Mouse (Mus musculus) spleen, embryonic (tissue): Measurements from ENCODE around the gene Clic1.

Source experiments
- CTCF ChIA-PET: fragments of 350-600 bp; sonication (Branson Sonifier 250); formaldehyde crosslinking; loops from one replicate; lab custom pipeline; 2022; lab: Charles Lee

Gene Clic1

DNA sequence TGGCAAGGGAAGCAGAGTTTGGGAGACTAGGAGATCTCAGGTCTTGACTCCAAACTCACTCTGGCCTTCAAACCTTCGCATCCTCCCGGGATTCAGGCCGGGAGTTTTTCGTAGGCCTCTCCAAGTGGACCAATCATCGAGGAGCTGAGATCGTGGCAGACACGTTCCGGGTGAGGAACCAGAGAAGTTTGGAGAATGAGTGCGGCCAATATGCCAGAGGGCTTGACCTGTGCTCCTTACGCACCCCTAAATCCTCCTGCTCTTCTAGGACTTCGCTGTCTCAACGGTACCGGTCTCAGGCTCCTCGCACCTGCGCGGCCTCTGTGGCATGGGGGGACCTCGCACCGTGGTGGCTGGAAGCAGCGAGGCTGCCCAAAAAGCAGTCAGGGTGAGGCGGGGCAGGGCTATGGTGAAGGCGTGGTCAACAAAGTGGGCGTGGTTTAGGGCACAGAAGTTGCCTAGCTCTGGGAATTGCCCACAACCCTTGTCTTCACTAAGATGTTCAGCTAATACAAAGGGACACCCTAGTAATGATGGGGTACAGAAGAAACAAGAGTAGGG lies 11.1 kb downstream of the Clic1 start:
- CTCF ChIA-PET = interaction anchor here (0.6 kb wide), 1 partner anchor 34 kb away, joined by 4 read pairs; no protein-coding TSS in a partner anchor

DNA sequence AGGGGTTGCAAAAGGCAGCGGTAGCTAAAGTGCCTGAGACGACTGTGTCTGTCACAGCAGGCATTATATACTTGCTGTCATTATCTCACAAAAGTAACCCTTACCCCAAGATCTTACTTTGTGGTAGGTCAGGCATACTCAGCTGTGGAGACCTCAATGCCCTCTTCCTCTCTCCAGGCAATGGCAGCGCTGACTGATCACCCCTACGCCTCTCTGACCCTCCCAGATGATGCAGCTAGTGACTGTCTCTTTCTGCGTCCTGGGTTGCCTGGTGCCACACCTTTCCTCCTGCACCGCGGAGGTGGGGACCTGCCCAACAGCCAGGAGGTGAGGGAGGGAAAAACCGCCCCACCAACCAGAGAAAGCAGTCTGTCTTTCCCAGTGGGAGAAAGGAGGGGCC lies 11.5 kb downstream of the Clic1 start:
- CTCF ChIA-PET = interaction anchor here (0.6 kb wide), 1 partner anchor 34 kb away, joined by 4 read pairs; no protein-coding TSS in a partner anchor

DNA sequence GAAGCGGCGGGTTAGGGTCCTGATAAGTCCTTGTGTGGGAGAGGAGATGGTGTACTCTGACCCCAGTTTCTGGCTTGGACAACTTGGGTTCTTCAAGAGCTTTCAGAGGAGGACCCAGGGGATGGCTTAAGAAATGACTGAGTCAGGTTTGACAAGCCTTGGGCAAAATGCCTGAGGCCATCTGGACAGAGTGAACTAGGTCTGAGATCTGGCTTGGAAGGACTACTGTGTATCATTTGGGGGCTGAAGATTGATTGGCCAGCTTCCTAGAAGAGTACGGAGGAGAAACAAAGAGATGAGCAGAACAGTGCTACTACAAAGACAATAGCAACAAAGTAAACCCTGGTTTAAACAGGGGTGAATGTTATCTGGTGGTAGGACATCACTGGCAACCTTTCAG lies 13.7 kb downstream of the Clic1 start:
- CTCF ChIA-PET = no interaction called here

DNA sequence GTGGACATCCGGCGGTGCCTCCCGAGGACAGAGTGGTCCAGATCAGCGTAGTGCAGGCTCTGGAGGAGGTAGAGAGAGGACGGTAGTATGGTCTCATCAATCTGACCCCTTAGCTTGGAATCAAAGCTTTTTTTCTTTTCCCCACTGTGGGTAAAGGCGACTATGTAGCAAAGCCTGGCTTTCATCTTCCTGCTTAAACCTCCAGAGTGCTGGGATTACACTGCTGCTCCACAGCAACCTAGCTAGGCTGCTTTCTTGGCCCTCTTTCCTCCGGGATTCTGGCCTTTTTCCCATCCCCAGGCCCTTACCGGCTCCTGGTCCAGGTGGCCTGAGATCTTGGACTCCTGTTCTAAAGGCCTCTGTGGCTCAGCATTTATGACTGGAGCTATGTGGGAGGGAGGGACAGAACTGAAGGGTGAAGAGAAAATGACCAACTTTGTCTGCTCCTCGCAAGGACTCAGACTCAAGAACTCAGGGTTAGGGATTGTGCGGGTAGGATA lies 14.7 kb downstream of the Clic1 start:
- CTCF ChIA-PET = no interaction called here

DNA sequence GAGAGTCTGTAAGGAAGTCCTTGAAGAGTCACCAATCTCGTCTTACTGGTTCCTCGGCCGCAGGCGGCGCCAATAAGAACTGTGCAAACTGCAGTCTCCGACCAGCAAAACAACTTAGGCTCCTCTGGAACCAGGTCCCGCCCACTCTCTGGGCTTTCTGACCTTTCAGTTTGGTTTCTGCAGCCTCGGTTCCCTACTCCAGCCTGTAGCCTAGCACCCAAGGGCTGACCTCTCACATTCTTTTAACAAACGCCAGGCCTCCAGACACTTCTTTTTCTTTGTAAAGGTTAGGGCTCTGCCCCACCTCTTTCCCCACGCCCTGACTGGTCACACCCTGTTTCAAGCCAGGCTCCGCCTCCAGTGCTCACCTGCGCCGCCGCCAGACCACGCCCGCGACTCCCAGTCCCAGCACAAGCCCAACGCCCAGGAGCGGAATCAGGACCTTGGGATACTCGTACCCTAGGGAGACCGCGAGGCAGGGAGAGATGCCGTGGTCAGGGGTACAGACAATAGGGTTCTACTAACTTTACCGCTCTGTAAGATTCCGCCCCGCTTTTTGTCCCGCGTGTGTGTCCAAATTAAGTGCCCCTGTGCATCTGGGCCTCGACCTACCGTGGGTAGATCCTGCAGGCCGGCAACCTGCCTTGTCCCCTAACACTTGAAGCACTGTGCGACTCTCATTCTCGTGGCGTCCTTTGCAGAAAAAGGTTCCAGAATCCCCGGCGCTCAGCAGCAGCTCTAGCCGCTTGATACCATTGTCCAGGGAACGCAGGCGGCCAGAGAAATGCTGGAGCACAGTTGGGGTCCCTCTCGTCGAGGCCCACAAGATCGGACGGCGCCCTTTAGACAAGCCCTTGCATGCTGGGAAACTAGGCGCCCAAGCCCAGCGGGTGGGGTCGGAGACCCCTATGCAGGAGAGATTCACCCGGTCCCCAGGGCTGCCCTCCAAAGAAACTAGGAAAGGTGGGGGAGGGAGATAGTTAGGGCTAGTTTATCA lies 15.5 kb downstream of the Clic1 start, which contains the start of gene Ly6g6c:
Gene Ly6g6c, plus strand, starts transcription at position 438 of the 997 bp plus-strand sequence.
- CTCF ChIA-PET = no interaction called here

DNA sequence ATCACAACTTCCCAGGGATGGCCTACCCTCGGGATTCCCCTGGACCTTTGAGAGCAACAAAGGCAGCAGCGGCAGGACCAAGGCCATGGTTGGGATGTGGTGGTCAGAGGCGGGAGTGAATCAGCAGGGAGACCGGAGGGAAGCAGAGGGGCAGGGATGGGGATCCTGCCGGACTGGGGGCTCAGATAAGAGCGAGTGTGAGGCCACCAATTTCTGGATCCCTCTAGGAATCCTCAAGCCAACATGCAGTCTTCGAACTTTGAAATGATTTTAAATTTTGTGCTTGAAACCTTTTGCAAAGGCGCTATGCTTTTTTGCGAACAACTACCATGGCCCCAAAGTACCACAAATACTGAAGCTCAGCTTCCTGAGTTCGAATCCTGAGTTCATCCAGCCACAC lies 16.3 kb downstream of the Clic1 start, which contains the start of gene Mpig6b:
Gene Mpig6b, minus strand, starts transcription at position 101 of the 400 bp plus-strand sequence.
- CTCF ChIA-PET = no interaction called here

DNA sequence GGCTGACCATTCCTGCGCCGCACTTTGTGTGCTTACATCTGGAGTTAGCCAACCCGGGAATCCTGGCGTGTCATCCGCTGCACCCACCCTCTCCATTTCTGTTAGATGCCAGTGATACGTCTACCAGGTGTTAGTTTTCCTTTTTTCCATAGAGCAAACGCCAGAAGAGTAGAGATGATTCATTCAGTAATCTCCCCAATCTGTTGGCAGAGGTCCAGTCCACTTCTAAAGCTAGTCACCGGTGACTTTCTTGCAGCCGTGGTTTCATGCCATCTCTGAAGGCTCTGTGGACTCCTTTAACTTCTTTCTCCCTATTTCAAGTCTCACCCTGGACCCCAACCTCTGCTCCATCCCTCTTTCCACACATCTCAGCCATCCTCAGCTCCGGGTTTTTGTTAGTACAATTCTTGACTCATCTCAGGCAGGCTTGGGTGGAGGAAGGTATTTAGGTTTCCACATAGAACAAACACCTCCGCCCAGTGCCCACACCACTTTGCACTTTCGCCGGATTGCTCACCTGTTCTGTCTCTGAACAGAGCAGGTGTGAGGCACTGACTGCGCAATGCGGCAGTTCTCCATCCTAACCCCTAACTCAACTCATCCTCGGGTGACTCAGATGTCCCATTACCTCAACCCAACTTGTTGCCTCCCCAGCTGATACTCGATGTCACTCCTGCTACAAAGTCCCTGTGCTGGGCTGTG lies 18.6 kb downstream of the Clic1 start:
- CTCF ChIA-PET = no interaction called here

DNA sequence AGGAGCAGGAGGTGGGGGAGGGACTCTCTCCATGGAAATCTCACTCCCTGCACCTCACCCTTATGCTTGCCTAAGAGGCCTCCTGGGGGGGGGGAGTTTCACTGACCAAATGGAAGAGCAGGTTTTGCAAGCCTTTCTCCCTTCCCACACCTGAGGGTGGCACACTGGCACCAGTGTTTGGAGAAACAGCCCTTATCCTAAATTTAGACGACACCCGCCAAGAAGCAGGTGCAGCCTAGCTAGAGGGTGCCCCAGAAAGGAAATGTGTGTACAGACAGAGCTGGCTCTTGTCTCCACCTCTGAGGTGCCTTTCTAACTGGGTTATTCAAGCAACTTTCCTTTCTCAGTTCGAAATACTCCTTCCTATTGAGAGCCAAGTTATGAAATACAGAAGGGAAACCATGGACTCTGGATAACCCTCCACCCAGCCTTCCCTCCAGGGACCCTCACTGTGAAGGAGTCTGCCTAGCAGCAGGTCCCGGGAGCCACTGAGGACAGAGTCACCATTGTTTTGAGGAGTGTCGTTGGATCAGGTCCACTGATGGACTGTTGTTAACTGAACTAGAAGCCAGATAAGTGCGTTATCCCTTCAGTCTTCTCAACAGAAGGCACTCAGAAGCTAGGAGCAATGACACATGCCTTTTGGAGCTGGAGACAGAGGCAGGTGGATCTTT lies 20.9 kb downstream of the Clic1 start:
- CTCF ChIA-PET = interaction anchor here (0.7 kb wide), 1 partner anchor 889 kb away, joined by 4 read pairs; no protein-coding TSS in a partner anchor

DNA sequence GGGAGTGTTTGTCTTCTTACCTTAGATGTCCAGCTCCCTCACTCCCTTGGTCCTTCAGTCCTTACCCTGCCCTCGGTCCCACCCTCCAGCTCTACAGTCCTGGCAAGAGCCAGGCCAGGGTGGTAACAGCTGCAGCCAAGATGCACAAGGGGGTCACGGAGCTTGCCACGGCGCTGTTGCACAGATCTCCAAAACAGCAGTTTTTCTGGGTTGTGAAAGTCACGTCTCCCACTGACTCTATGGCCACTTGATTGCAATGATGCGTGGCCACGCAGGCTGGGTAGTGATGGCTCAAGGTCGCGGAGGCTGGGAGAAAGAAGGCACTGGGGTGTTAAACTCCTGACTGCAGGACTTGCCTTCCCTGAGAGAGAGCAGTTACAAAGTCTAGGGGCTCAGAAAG lies 21.7 kb downstream of the Clic1 start:
- CTCF ChIA-PET = no interaction called here

DNA sequence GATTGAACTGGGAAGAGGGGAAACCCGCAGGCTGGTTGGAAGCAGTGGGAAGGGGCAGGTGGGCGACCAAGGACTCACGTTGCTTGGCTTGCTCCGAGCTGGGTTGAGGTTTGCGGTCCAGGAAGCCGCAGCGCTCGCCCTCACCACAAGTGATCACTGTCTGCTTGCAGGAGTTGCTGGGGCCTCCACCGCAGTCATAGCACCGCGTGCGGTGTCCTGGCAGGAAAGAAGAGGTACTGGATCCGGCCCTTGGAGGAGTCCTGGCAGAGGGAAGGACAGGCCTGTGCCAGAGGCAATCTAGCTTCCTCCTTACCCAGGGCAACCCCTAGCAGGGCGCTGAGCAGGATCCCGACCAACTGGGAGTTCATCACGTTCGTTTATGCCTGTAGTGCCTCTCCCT lies 24.3 kb downstream of the Clic1 start:
- CTCF ChIA-PET = no interaction called here

DNA sequence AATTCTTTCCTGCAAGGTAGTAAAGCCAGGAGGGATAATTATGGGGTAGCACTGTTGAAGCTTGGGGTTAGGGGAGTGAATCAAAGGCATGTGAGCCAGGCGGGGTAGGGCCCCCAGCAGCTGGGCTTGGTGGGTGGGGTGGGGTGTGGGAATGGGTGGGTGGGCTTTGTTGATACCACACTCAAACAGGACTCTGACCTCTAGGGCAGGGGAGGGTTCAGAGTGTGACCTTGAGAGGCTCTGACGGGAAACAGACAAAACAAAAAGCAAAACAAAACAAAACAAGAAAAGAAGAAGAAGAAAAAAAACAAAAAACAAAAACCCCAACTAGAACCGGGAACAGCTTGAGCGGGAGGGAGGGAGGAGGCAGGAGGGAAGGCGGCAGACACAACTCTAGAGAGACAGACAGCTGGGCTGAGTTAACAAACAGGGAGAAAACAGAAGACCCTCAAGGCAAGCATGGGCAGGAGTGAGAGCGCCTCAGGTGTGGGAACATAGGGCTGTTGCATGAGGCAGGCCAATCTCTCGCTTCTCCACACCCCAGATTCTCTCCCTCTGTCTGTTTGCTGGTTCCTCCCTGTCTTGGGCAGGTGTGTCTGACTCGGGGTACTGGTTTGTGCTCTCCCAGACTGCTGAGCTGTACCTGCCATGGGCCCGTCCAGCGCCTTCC lies 26.9 kb downstream of the Clic1 start, which contains the start of gene Ly6g6e:
Gene Ly6g6e, plus strand, starts transcription at position 396 of the 670 bp plus-strand sequence.
- CTCF ChIA-PET = no interaction called here

DNA sequence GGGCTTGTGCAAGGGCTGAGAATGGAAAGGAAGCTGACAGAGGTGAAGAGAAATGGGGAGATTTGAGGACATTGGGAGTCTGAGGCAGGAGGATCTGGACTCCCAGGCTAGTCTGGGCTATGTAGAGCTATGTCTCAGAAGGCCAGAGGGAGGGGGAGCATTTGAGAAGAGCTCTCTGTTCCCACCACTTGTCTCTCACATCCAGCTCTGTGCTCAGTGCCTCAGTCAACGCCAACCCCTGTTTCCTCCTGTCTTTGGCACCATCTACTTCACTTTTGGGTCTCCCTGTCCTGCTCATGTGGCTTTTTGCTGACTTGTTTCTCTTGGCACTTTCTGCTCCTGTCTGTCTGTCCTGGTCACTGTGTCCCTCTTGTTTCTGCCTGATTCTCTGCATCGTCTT lies 27.5 kb downstream of the Clic1 start:
- CTCF ChIA-PET = no interaction called here

DNA sequence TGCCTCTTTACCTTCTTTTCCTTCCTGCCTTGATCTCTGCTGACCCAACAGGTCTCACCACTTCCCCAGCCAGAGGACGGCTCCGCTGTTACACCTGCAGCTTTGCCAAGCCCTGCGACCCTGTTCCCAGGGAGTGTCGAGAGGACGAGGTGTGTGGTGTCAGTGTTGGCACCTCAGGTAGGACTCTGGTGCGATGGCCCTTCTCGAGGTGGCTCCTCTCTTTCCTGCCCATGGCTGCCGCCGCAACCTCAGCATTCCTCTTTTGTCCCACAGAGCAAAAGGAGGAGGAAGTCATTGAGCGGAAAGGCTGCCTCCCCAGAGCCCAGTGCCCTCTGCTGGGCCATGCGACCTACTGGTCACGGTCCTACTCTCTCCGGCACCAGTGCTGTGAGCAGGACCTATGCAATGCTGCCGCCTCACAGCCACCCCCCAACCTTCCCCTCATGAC lies 28.0 kb downstream of the Clic1 start, which contains the start of gene Ly6g6d:
Gene Ly6g6d, minus strand, starts transcription at position 280 of the 448 bp plus-strand sequence.
- CTCF ChIA-PET = no interaction called here

DNA sequence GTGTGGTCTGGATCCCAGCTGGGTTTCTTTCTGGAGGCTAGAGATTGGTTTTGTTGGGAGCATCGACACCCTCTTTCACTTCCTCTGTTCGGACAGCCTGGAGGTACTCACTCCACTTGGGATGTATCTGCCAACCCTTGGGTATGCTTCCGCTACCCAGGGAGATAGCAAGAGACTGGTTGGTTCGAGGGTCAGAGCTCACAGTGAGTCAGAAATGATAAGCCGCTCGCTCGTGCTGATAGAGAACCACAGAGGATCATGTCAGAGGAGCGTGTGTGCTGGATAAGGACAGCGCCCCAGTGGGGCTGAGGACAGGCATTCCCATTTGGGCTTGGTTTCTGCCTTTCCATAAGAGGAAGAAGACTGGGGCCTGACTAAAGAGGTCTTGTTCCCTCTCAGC lies 30.0 kb downstream of the Clic1 start:
- CTCF ChIA-PET = interaction anchor here (0.7 kb wide), 1 partner anchor 67 kb away, joined by 3 read pairs; no protein-coding TSS in a partner anchor

DNA sequence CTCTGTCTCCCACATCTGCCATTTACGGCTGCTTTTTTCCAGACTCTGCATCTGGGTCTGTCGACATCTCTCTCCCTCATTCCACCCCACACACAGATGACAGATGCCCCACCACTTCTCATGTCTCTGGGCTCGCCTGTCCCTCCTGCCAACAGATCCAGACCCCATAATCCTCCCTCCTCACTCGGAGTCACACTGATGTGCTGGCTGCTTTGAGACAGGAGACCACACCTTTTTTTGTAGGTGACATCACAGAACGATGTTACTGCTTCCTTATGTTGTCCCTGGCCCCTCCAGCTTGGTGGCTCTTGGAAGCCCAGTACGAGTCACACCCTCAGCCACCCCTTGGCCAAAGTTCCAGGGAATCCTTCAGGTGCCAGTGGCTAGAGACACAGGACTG lies 30.5 kb downstream of the Clic1 start:
- CTCF ChIA-PET = no interaction called here

DNA sequence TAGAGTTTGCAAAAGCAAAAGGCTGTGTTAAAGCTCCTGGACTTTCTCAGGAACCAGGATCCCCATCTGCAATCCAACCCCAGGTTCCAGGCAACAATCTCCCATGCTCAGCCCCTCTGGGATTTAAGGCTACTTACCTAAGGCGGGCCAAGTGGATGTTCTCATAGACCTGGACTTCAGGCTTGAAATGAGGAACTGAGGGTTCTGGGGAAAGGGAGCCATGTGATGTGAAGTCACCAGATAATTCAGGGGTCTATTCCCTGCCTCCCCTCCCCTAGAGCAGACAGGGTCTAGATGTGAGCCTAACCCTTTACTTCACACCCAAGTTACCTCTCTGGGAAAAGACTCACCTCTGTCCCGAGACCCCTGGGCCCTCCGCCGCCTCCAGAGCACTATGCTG lies 30.9 kb downstream of the Clic1 start:
- CTCF ChIA-PET = no interaction called here

DNA sequence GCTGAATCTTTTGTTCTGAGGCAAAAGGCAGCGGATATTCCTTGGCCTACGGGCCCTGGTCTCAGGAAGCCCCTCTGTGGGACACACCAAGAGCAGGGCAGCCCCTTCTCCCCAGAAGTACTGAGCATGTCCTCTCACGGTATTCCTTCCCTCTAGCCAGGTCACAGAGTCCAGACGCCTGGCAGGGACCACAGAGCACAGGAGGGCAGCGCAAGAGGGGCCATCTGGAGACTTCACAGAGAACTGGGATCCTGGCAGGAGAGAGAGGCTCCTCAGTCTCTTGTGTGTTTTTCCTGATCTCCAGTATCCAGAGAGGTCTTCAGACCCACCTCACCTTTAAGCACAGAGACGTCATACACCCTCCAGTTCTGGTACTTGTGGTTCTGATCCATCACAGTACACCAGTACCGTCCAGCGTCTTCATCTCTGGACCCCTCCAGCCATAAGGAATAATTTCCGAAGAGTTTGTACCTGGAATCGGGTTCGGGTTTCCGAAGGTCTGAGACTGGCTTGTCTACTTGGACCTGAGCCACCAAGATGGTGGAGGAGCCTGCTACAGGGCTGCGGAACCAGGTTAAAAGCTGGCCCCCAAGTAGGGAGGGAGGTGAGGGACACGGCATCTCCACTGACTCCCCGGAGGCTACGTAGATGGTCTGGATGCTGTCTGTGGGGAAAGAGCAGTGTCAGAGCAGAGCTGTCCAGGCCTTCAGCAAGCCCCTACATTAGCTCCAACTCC lies 33.2 kb downstream of the Clic1 start:
- CTCF ChIA-PET = no interaction called here

DNA sequence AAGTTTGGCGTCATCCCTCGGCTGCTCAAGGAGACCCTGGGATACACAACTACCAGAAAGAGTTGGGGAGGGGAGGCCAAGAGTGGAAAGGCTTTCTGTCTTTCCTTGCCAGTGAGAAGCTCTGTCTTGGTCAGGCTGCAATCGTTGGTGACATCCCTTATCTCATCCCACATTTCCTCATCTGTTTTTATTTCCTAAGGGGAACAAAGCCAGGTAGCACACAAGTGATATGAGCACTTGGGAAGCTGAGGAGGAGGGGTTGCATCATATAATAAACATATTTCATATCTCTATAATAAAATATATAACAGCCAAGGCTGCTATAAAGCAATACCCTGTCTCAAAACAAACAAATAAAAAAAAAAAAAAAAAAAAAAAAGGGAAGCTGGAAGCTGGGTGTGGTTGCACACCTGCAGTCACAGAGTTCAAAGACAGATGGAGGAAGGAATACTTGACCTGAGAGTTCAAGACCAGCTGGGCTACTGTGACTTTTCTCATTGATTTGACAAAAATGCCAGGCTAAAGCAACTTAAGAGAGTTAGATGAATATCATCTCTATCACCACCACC lies 34.2 kb downstream of the Clic1 start:
- CTCF ChIA-PET = interaction anchor here (0.7 kb wide), 1 partner anchor 102 kb away, joined by 10 read pairs; the partner anchor contains the start of gene Lsm2
